Mouse (Mus musculus): ENCODE results near the gene Dysf. TPM values are rescaled to one million over a fixed set of nuclear protein-coding genes. Genes with fewer than 3 reads are reported as not detected.

Gene Dysf
- total RNA-seq, 4 experiments from 2014 or later: 3.7 to 5.6 (median 3.8) TPM

- no peak for DNase-seq (ENCODE audit: low spot score in 2 of 2)
These were observed 41.8 kb downstream of the Dysf start for GRCm38 (mm10) chr6:84050238-84050637.

DNA sequence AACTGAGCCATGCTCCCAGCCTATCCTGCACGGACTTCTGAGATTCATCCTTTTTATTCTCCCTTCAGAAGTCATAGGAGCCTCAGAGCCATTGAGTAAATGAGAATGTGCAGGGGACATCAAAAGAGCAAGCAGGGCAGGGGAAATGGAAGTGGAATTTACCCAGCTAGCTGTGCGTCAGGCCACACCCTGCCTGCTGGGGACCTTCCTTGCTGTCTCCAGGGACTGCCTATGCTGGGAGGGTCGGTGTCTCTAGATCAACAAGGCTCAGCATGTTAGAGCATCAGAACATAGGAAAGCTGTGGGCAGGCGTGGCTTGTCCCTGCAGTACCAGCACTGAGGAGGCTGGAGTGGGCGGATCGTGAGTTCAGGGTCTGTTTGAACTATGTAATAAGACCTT lies 42.6 kb downstream of the Dysf start:
- no peak for DNase-seq (ENCODE audit: low spot score in 2 of 2)

GRCm38 (mm10) chr6:84053874-84054530 lies 45.6 kb downstream of the Dysf start:
- DNase-seq (ENCODE audit: low spot score in 2 of 2): no peak

GRCm38 (mm10) chr6:84055619-84056018 lies 47.2 kb downstream of the Dysf start:
- no peak for DNase-seq (ENCODE audit: low spot score in 2 of 2)

DNA sequence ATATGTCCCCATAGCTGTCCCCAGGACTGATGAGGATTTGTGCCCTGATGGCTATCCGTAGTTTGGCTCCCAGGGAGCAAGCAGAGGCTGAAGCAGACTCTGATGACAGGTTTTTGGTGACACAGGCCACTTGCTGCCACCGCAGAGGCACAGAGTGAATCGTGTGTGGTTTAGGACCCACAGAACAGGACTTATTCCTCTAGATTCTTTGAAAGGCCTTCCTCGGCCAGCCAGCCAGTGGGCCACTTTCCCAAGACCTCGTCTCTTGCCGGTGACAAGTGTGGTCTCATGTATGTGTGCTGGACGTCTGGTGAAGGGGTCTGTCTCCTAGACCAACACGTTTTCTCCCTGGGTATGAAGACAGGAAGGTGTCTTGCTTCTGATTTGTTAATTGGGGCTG lies 48.8 kb downstream of the Dysf start:
- DNase-seq (ENCODE audit: low spot score in 2 of 2): no peak

- DNase-seq (ENCODE audit: low spot score in 2 of 2): no peak
These were observed 50.3 kb downstream of the Dysf start for GRCm38 (mm10) chr6:84058671-84059141.

DNA sequence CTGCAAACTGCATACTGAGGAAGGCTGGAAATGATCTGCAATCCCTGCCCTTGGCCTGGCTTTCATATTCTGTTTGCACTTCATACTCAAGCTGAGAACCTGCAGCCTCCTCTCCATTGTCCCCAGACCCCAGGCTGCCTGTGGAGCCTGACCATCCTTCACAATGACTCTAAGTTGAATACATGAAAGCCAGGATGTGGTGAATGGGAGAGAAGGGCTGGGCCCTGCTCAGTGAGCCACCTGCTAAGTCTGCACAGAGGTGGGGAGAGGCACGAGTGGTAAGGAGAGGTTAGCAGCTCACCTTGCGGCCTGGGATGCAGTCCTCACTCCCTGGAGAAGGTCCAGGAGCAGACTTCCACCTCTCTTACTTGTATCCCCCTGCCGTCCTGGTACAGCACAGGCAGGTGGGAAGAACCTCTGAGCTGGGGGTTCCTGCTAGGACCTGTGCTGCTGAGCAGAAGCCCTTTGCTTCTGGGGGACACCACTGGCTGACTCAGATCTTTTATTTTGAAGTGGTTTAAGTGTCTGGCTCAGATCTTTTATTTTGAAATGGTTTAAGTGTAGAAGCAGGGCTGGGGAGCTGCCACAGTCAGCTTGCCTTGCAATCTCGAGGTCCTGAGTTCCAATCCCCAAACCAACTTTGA lies 51.5 kb downstream of the Dysf start:
- DNase-seq (ENCODE audit: low spot score in 2 of 2): no peak

DNA sequence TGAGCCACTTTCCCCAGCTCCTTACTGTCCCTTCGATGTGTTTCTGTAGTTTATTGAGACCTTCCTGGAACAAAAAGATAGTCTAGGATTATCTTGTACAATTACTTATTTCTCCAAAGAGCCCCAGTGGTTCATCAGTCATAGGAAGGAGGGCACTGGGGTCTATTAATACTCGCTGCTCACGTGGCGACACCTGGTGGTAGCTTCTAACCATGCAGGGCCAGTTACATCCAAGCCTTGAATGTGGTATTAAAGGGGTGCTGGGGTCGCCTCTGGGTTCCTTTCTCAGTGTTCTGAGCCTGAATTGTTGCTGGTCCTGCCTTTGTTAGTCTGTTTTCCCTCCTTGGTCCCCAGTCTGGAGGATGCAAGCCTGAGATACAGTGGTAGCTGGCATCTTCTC lies 52.9 kb downstream of the Dysf start:
- DNase-seq (ENCODE audit: low spot score in 2 of 2): peak in 1 of 2 experiments; percentile 28

- no peak for DNase-seq (ENCODE audit: low spot score in 2 of 2)
These were observed 54.2 kb downstream of the Dysf start for GRCm38 (mm10) chr6:84062541-84062940.

- no peak for DNase-seq (ENCODE audit: low spot score in 2 of 2)
These were observed 59.8 kb downstream of the Dysf start for GRCm38 (mm10) chr6:84068236-84068635.

DNA sequence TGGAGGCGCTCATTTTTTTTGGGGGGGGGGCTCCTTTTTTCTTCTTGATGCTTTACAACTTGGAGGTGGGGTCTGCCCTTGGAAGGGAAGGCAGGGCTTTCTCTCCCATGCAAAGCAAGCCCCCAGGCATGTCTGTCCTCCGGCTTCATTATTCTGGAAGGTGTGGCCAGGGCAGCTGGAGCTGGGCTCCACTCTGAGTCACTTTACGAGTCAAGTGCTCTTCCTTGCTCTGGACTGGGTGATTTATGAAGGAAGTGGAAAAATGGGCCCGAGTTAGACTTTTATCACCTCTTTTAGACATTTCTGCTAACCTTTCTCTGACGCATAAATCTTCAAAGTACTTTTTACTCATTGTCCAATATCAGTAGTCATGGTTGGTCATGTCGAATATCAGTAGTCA lies 61.9 kb downstream of the Dysf start:
- DNase-seq (ENCODE audit: low spot score in 2 of 2): no peak

- DNase-seq (ENCODE audit: low spot score in 2 of 2): no peak
These were observed 64.2 kb downstream of the Dysf start for GRCm38 (mm10) chr6:84072574-84072973.

DNA sequence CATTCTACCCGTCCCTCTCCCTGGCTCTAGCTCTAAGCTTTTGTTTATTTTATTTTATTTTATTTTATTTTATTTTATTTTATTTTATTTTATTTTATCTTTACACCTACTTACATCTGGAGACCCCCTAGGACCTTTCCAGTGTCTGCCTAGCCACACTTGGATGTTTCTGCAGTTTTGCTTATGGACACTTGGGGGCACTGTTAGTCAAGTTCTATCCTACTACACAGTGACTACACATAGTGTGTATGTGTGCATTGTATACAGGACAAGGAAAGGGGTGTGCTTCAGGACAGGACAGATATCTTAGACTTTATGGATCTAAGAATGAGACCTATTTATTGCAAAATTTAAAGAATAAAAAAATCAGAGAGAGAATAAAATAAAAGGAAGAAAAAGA lies 69.8 kb downstream of the Dysf start:
- no peak for DNase-seq (ENCODE audit: low spot score in 2 of 2)

- DNase-seq (ENCODE audit: low spot score in 2 of 2): peak in 1 of 2 experiments; percentile 31
These were observed 72.2 kb downstream of the Dysf start for GRCm38 (mm10) chr6:84080631-84081030.

DNA sequence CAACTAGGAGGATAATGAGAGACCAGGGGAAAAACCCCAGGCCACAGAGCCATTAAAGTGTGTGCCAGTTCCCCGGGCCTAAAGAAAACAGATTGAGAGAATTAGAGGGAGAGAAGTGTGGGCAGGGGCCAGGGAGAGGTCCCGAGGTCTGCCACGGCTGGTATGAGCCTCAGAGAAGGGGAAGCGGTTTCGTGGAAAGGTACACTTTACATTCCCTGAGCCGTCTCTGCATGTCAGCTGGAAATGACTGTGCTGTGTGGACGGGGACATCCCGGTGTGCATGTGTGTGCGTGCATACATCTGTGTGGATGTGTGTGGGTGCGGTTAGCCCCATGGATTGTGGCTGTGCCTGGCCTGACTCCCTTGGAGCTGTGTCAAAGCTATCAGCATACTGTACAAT lies 76.4 kb downstream of the Dysf start:
- no peak for DNase-seq (ENCODE audit: low spot score in 2 of 2)

- DNase-seq (ENCODE audit: low spot score in 2 of 2): no peak
These were observed 85.1 kb downstream of the Dysf start for GRCm38 (mm10) chr6:84093473-84093872.

GRCm38 (mm10) chr6:84094536-84094935 lies 86.1 kb downstream of the Dysf start:
- no peak for DNase-seq (ENCODE audit: low spot score in 2 of 2)

- DNase-seq (ENCODE audit: low spot score in 2 of 2): peak; percentile 30 to 81
These were observed 86.6 kb downstream of the Dysf start for GRCm38 (mm10) chr6:84094998-84095397.

GRCm38 (mm10) chr6:84095882-84096281 lies 87.5 kb downstream of the Dysf start:
- DNase-seq (ENCODE audit: low spot score in 2 of 2): no peak

- no peak for DNase-seq (ENCODE audit: low spot score in 2 of 2)
These were observed 93.6 kb downstream of the Dysf start for GRCm38 (mm10) chr6:84102002-84102401.

DNA sequence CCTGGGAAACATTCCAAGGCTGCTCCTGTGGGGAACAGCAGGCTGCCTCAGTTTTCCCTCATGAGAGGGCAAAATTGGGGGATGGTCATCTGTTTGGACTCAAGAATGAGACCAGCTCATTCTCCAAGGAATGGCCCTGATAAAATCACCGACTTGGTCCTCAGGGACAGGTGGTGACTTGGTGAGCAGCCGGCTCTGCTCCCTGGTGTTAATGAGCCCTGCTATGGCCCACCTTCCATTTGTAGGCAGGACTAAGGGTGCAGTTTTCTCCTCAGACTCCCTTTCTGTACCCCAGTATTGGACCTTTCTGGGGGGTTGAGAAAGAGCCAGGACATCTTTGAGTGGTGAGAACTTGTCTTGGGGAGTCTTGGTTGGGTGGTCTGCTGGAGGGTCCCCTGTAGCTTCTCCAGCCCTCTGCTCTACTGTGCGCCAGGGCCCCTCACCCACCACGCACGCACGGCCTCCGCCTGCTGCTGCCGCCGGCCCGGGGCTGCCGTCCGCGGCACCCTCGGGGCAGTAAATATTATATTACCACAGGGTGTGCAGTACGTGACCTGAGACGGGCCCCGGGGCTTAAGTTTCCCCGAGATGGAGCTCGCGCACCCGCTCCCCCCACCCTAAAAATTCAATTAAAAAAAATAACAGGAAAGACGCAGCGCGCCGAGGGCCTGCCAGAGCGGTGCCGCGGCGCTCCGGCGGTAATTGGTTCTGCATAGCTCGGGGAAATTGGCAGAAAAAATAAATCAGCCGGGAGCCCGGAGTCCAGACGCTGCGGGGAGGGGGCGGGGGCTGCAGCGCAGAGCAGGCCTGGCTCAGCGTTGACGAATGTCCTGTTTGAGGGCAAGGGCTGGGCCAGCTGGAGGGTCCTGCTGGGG lies 97.0 kb downstream of the Dysf start:
- no peak for DNase-seq (ENCODE audit: low spot score in 2 of 2)

DNA sequence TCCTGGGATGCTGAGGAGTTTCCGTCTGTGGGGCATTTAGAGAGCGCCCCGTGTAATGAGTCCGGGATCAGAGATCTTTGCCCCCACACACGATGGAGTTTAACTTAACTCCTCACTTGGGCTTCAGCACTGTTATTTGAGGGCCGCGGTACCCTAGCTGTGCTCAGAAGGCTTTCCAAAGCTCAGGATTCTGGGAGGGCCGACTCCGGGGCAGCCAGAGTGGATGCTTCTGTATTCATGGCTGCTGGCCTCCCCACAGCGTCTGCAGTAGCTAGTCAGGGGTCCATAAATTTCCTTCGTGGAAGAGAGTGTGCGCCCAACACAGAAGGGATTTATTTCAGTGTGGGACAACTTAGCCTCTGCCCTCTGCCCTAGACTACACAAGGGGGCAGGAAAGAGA lies 97.7 kb downstream of the Dysf start:
- no peak for DNase-seq (ENCODE audit: low spot score in 2 of 2)

All from left cerebral cortex, adult 8-10 months (tissue).